Mouse (Mus musculus) lung, adult 2 months (tissue): ENCODE measurements around the gene Lyzl6.

Source experiments
- CTCF ChIP-seq: fragments of 200-500 bp; IDR thresholded peaks from 2 replicates; pipeline ENCODE4 v1.5.1; 2011; ENCODE audit warnings: mild to moderate bottlenecking, low read length, control low read depth; ENCODE audit not compliant: insufficient read depth
- POLR2A ChIP-seq: fragments of 200-500 bp; IDR thresholded peaks from 2 replicates; pipeline ENCODE4 v1.6.1; 2011; ENCODE audit warnings: low read depth, mild to moderate bottlenecking, control low read depth, low read length, borderline replicate concordance; ENCODE audit errors: extremely low read depth

DNA sequence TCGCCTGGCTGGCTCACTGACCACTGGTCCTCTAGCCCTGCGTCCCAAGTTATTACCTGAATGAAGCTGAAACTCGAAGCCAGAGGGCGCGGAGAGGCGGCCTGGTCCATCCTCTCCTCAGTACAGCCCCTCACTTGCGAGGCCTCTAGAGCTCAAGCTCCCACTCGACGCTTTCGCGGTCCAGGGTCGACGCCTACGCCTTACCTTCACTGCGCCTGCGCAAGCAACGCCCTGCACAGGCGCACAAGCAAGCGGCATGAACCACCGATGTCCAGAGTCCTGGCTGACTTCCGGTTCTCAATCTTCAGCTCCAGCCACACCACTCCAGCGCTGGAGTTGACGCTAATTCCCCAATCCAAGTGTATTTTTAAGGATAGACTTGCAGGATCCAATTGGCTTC, 11.2 kb downstream of the Lyzl6 start:
- TF ChIP-seq CTCF (no peak), POLR2A (no peak)
